Mouse (Mus musculus) lung, embryonic 14.5 days (tissue): ENCODE results near the gene Poln. TPM values are rescaled to one million over a fixed set of nuclear protein-coding genes. Genes with fewer than 3 reads are reported as not detected.
A peak's percentile ranks its signal among the peaks of the same experiment; 100 is the strongest.

Experiments
- ATAC-seq: fragments of 200-750 bp; cut with Nextera tagmentation; 2 replicates; pipeline ENCODE4 v1.8.0; 2017; ENCODE audit warnings: mild to moderate bottlenecking, moderate TSS enrichment, moderate library complexity; ENCODE audit not compliant: insufficient read depth
- DNase-seq: peaks from one replicate; pipeline ENCODE4 v3.0.0-alpha.2; 2015
- H3K27ac ChIP-seq: fragments of 300-500 bp; sonication (generic); 2 replicates; pipeline ENCODE4 v1.5.1; 2014; ENCODE audit warnings: low read depth, mild to moderate bottlenecking, moderate library complexity
- H3K27me3 ChIP-seq: fragments of 300-500 bp; sonication (generic); 2 replicates; pipeline ENCODE4 v1.6.1; 2014; ENCODE audit warnings: low read length, control low read depth; ENCODE audit not compliant: insufficient read depth
- H3K36me3 ChIP-seq: fragments of 300-500 bp; sonication (generic); 2 replicates; pipeline ENCODE4 v1.6.1; 2014; ENCODE audit warnings: control low read depth; ENCODE audit not compliant: insufficient read depth
- H3K4me1 ChIP-seq: fragments of 300-500 bp; sonication (generic); 2 replicates; pipeline ENCODE4 v1.6.1; 2014; ENCODE audit warnings: antibody characterized with exemption, control low read depth; ENCODE audit not compliant: insufficient read depth
- H3K4me2 ChIP-seq: fragments of 300-500 bp; sonication (generic); 2 replicates; pipeline ENCODE4 v1.6.1; 2014; ENCODE audit warnings: mild to moderate bottlenecking
- H3K4me3 ChIP-seq: fragments of 300-500 bp; sonication (generic); 2 replicates; pipeline ENCODE4 v1.5.1; 2014; ENCODE audit warnings: low read depth, low read length
- H3K9ac ChIP-seq: fragments of 300-500 bp; sonication (generic); 2 replicates; pipeline ENCODE4 v1.6.1; 2014
- H3K9me3 ChIP-seq: fragments of 300-500 bp; sonication (generic); 2 replicates; pipeline ENCODE4 v1.6.1; 2016; ENCODE audit warnings: low read depth, low read length, control low read depth
- CTCF ChIP-seq: IDR thresholded peaks from 2 replicates; pipeline ENCODE4 v1.5.1; 2016; ENCODE audit warnings: antibody characterized with exemption, low read depth
- WGBS: fragments of 180-500 bp; shearing (Covaris S2); extraction: QIAGEN DNeasy Blood & Tissue Kit; methylation state at CpG from one replicate; pipeline ENCODE4 v1.1.7; 2014; 5-methylcytosine and 5-hydroxymethylcytosine counted together
- polyA plus RNA-seq: library from polyadenylated mRNA; unstranded; fragments of >200 nt; fragmentation: Nextera tagmentation; extraction: Ambion mirVana; gene quantifications from 2 replicates; pipeline ENCODE4 v1.2.1, GENCODE M21; 2014

Poln gene
- polyA plus RNA-seq, 1 experiment from 2014 or later: 1.2 TPM

GRCm38 (mm10) chr5:34177821-34178220, 8.6 kb upstream of the Poln start:
- Histone ChIP-seq H3K36me3 (peaks cover 85% of the 10 kb centered on the region), H3K9me3 (no peaks in the 10 kb centered on the region), H3K27ac (no peak overlapping the region), H3K27me3 (no peaks in the 10 kb centered on the region), H3K9ac (no peak overlapping the region), H3K4me3 (no peak overlapping the region), H3K4me1 (no peaks in the 10 kb centered on the region), H3K4me2 (no peak overlapping the region)
- WGBS: 87% methylated on average over 4 of the region's 4 CpGs
- DNase-seq (no peak), ATAC-seq (no peak)
- no peak for TF ChIP-seq CTCF

DNA sequence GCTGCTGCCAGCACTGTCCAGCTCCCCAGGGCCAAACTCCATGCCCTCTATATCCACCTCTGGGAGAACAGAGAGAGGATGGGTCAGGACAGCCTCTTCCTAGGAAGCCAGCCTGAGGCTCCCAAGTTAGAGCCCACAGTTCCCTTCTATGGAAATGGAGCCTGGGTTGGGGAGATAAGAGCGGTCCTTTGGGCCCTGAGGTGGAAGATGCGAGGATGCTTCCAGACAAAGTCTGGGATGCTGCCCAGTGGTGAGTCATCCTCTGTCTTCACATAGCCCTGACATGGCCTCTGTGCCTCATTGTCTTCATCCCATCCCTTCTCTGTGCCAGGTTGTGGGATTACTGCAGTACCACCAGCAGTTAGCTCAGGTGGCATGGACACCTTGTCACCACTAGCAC, 7.8 kb upstream of the Poln start:
- ATAC-seq: no peak
- H3K9me3 ChIP-seq: no peaks in the 10 kb centered on the region
- H3K27ac ChIP-seq: no peak overlapping the region
- no peaks in the 10 kb centered on the region for H3K27me3 ChIP-seq
- no peak for TF ChIP-seq CTCF
- peaks cover 79% of the 10 kb centered on the region for H3K36me3 ChIP-seq
- H3K4me2 ChIP-seq: no peak overlapping the region
- DNase-seq: no peak
- H3K4me1 ChIP-seq: no peaks in the 10 kb centered on the region
- H3K9ac ChIP-seq: no peak overlapping the region
- H3K4me3 ChIP-seq: no peak overlapping the region
- 95% methylated on average over 2 of the region's 2 CpGs for WGBS

DNA sequence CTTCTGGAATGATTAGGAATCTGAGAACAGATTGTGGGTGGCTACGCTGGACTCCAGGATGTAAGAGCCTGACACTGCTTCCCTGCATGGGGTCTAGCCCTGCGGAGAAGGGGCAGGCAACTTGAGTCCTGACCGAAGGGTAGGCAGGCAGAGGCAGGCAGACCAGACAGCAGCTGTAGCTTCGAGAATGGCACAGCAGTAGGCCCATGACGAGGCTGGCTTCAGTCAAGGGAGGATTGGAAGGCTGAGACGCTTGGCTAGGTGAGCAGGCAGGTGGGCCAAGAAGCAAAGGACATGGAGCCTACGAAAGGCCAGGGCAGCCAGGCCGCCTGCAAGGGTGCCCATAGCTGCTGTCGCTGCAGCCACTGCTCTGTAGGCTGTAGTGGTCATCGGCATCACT, 7.4 kb upstream of the Poln start:
- 76% methylated on average over 10 of the region's 10 CpGs for WGBS
- no peaks in the 10 kb centered on the region for H3K4me1 ChIP-seq
- no peak for ATAC-seq
- TF ChIP-seq CTCF: no peak
- H3K27ac ChIP-seq: no peak overlapping the region
- H3K27me3 ChIP-seq: no peaks in the 10 kb centered on the region
- no peak overlapping the region for H3K9ac ChIP-seq
- H3K4me3 ChIP-seq: no peak overlapping the region
- H3K36me3 ChIP-seq: peaks cover 76% of the 10 kb centered on the region
- no peak for DNase-seq
- H3K4me2 ChIP-seq: no peak overlapping the region
- no peaks in the 10 kb centered on the region for H3K9me3 ChIP-seq

- no peak overlapping the region for H3K4me2 ChIP-seq
- H3K27ac ChIP-seq: no peak overlapping the region
- DNase-seq: no peak
- no peak overlapping the region for H3K9ac ChIP-seq
- ATAC-seq: no peak
- no peaks in the 10 kb centered on the region for H3K4me1 ChIP-seq
- WGBS: 36% methylated on average over 5 of the region's 5 CpGs
- no peak overlapping the region for H3K4me3 ChIP-seq
- H3K9me3 ChIP-seq: no peaks in the 10 kb centered on the region
- no peaks in the 10 kb centered on the region for H3K27me3 ChIP-seq
- H3K36me3 ChIP-seq: peaks cover 64% of the 10 kb centered on the region
- TF ChIP-seq CTCF: no peak
Measured at GRCm38 (mm10) chr5:34175403-34175694, 6.1 kb upstream of the Poln start.

DNA sequence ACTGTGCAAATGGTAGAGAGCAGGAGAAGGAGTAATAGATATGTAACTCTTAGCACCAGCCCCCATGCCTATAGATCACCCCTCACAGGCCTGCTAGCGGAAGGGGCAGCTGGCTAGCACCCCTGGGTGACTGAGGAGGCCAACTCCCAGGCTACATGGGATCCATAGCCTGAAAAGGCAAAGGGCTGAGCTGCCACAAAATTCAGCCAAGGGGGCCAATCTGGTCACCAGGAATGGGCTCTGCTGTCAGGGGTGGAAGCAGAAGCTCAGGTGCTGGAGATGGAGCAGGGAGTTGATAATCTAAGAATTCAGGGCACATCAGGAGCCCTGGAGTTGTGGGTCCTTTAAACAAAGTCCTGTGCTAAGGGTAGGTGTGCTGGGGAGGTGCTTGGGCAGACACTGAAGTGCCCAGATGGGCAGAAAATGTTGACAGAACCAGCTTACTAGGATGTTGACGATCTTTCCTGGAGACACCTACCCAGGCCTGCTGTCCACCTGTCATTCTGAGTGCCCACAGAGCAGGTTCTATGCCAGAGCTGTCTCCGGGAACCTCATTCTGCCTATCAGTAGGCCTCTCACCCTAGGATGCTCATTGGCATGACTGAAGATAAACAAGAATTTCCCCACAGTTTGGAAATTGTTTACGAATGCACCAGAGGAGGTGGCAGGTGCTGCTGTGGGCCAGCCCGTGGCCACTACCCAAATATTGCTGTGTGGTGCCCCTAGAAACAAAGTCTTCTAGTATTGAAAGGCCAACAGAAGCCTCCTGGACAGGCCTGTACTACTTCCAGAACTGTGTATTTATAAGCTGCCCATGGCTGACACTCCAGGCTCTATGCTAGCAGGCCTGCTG, 5.5 kb upstream of the Poln start:
- peaks cover 59% of the 10 kb centered on the region for H3K36me3 ChIP-seq
- ATAC-seq (no peak), DNase-seq (no peak)
- H3K9ac ChIP-seq: no peak overlapping the region
- WGBS: 64% methylated on average over 5 of the region's 5 CpGs
- no peaks in the 10 kb centered on the region for H3K27me3 ChIP-seq
- H3K9me3 ChIP-seq: no peaks in the 10 kb centered on the region
- H3K4me3 ChIP-seq: no peak overlapping the region
- TF ChIP-seq CTCF: no peak
- no peak overlapping the region for H3K4me2 ChIP-seq
- 0 out of 2 replicates have a peak, but pooled peaks cover 3% of the 10 kb centered on the region for H3K4me1 ChIP-seq
- no peak overlapping the region for H3K27ac ChIP-seq

GRCm38 (mm10) chr5:34174021-34174420, 4.8 kb upstream of the Poln start:
- Histone ChIP-seq H3K36me3 (peaks cover 56% of the 10 kb centered on the region), H3K4me3 (no peak overlapping the region), H3K27ac (no peak overlapping the region), H3K27me3 (no peaks in the 10 kb centered on the region), H3K9me3 (no peaks in the 10 kb centered on the region), H3K9ac (no peak overlapping the region), H3K4me2 (no peak overlapping the region), H3K4me1 (0 out of 2 replicates have a peak, but pooled peaks cover 5% of the 10 kb centered on the region)
- no peak for ATAC-seq
- WGBS: 78% methylated on average over 2 of the region's 2 CpGs
- TF ChIP-seq CTCF: no peak
- no peak for DNase-seq

GRCm38 (mm10) chr5:34170726-34171125, 1.5 kb upstream of the Poln start:
- no peak overlapping the region for H3K4me3 ChIP-seq
- no peak overlapping the region for H3K4me2 ChIP-seq
- ATAC-seq (no peak), DNase-seq (peak; percentile 50)
- peaks cover 12% of the 10 kb centered on the region; the same call in 1 of the 2 replicates for H3K4me1 ChIP-seq
- H3K9me3 ChIP-seq: no peaks in the 10 kb centered on the region
- no peak for TF ChIP-seq CTCF
- no peak overlapping the region for H3K9ac ChIP-seq
- H3K36me3 ChIP-seq: peaks cover 30% of the 10 kb centered on the region
- no peaks in the 10 kb centered on the region for H3K27me3 ChIP-seq
- WGBS: 65% methylated on average over 4 of the region's 4 CpGs
- H3K27ac ChIP-seq: peak overlapping the region; percentile 70; the same call in 1 of the 2 replicates
